Mouse (Mus musculus) skeletal muscle tissue, postnatal 0 days (tissue): ENCODE measurements around the gene Parp3. TPM values are rescaled to one million over a fixed set of nuclear protein-coding genes. Genes with fewer than 3 reads are reported as not detected.

Source experiments
- polyA plus RNA-seq: library from polyadenylated mRNA; unstranded; fragments of >200 nt; fragmentation: Nextera tagmentation; extraction: Ambion mirVana; gene quantifications from 2 replicates; pipeline ENCODE4 v1.2.1, GENCODE M21; 2015

The Parp3 gene
- polyA plus RNA-seq = 12.1 and 16.3 TPM in 2 replicates

GRCm38 (mm10) chr9:106476924-106477484, at the start of gene Parp3:
TSS of gene Parp3 (minus strand) at chr9:106476949.

GRCm38 (mm10) chr9:106514273-106514672, 37.5 kb upstream of the Parp3 start, which contains the start of gene Iqcf5:
TSS of gene Iqcf5 (plus strand) at chr9:106514573.

GRCm38 (mm10) chr9:106499667-106500066, 22.9 kb upstream of the Parp3 start, which contains the start of gene Iqcf1:
TSS of gene Iqcf1 (plus strand) at chr9:106499967.

GRCm38 (mm10) chr9:106475663-106476001, 1.1 kb downstream of the Parp3 start, which contains the start of gene Rrp9:
TSS of gene Rrp9 (plus strand) at chr9:106475963.

GRCm38 (mm10) chr9:106465571-106466200, 11.1 kb downstream of the Parp3 start, which contains the start of gene Gpr62:
TSS of gene Gpr62 (minus strand) at chr9:106465938.

GRCm38 (mm10) chr9:106453271-106454070, 23.3 kb downstream of the Parp3 start, which contains the start of gene Pcbp4:
TSS of gene Pcbp4 (plus strand) at chr9:106453291.

GRCm38 (mm10) chr9:106447348-106447747, 29.4 kb downstream of the Parp3 start, which contains the start of the genes Abhd14b and Abhd14a:
TSS of gene Abhd14b (plus strand) at chr9:106447459.
TSS of gene Abhd14a (minus strand) at chr9:106447678.

GRCm38 (mm10) chr9:106429221-106430014, 47.3 kb downstream of the Parp3 start, which contains the start of gene Rpl29:
TSS of gene Rpl29 (plus strand) at chr9:106429454.

Other genes with a start within 250 kb of the Parp3 start
- gene Alas1, start 228.3 kb downstream of the Parp3 start, polyA plus RNA-seq = 171 and 204 TPM in 2 replicates
- 4.8 and 6.3 TPM in 2 replicates for gene Poc1a, start 195.9 kb downstream of the Parp3 start, polyA plus RNA-seq
- gene Dusp7, start 108.3 kb downstream of the Parp3 start, polyA plus RNA-seq = 6.7 and 9.3 TPM in 2 replicates
- 557 and 573 TPM in 2 replicates for gene Rpl29, start 47.5 kb downstream of the Parp3 start, polyA plus RNA-seq
- gene Acy1, start 38.6 kb downstream of the Parp3 start, polyA plus RNA-seq = 10.5 and 13.0 TPM in 2 replicates
- gene Abhd14b, start 29.5 kb downstream of the Parp3 start, polyA plus RNA-seq = 6.3 and 9.0 TPM in 2 replicates
- gene Abhd14a, start 29.3 kb downstream of the Parp3 start, polyA plus RNA-seq = 20.9 and 25.1 TPM in 2 replicates
- gene Pcbp4, start 23.7 kb downstream of the Parp3 start, polyA plus RNA-seq = 38.6 and 45.3 TPM in 2 replicates
- 0.42 and 0.55 TPM in 2 replicates for gene Gpr62, start 11.0 kb downstream of the Parp3 start, polyA plus RNA-seq
- 14.6 and 19.1 TPM in 2 replicates for gene Rrp9, start 986 bp downstream of the Parp3 start, polyA plus RNA-seq
- gene Iqcf1, start 23.0 kb upstream of the Parp3 start, polyA plus RNA-seq = not detected in 2 replicates
- not detected in 2 replicates for gene Iqcf5, start 37.6 kb upstream of the Parp3 start, polyA plus RNA-seq
- gene Iqcf3, start 84.7 kb upstream of the Parp3 start, polyA plus RNA-seq = not detected in 2 replicates
- gene Iqcf4, start 94.0 kb upstream of the Parp3 start, polyA plus RNA-seq = not detected in 2 replicates
- not detected in 2 replicates for gene Iqcf6, start 149.6 kb upstream of the Parp3 start, polyA plus RNA-seq
- gene Grm2, start 179.1 kb upstream of the Parp3 start, polyA plus RNA-seq = not detected in 2 replicates
- 34.1 and 39.7 TPM in 2 replicates for gene Tex264, start 209.0 kb upstream of the Parp3 start, polyA plus RNA-seq